Comparison of ENCODE assay signal across 9 mouse cellular contexts in the genomic region with DNA sequence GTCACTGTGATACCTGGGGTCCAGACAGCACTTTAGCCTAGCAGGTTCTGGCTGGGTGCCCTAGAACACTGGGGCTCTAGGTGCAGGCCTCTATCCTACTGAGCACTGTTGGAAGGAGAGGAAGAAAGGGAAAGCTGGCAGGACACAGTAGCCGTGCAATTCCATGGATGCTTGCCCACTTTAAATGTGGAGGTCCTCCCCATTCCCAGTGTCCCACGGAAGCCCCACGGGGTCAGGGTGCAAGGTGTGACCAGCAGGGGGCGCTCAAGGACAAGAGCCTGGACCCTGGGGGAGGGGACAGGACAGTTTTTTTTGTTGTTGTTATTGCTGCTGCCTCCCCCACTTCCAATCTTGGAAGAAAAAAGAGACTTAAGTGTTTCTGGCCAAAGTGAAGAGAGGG. TPM values are rescaled to one million over a fixed set of nuclear protein-coding genes. Genes with fewer than 3 reads are reported as not detected.
DNase-seq lines count a peak whose midpoint lies in the region; ATAC-seq and TF ChIP-seq lines count a peak whose summit lies in the region.
"Had no signal": no experiment of that assay in that cellular context is flagged by ENCODE, and none has a peak within 500 bp of the region (broad histone marks: within the 10 kb centered on the region; RNA-seq: fewer than 3 reads in every experiment).

No protein-coding gene starts in this region.

- no peaks in the 10 kb centered on the region for H3K36me3 ChIP-seq in forebrain, embryonic 14.5 days (ENCODE audit: control insufficient read depth, insufficient read depth, low read length)
- H3K36me3 ChIP-seq in forebrain, embryonic 16.5 days (ENCODE audit: control insufficient read depth, insufficient read depth), result no peaks in the 10 kb centered on the region

- H3K27me3 ChIP-seq in forebrain, embryonic 14.5 days (replicated peaks; ENCODE audit: control insufficient read depth, insufficient read depth, low read length), result no peaks in the 10 kb centered on the region
- H3K27me3 ChIP-seq in forebrain, embryonic 16.5 days (replicated peaks; ENCODE audit: control insufficient read depth, insufficient read depth, low read length), result no peaks in the 10 kb centered on the region
- no peaks in the 10 kb centered on the region for H3K27me3 ChIP-seq in cerebellum, adult 2 months (ENCODE audit: control insufficient read depth, insufficient read depth, low read length)

- no peak overlapping the region for H3K27ac ChIP-seq in forebrain, embryonic 14.5 days (ENCODE audit: low read depth, low read length)
- no peak overlapping the region for H3K27ac ChIP-seq in forebrain, embryonic 16.5 days (ENCODE audit: low read length)
- H3K27ac ChIP-seq in cerebellum, adult 2 months (ENCODE audit: insufficient read depth, low read length), result no peak overlapping the region

- ATAC-seq in forebrain, embryonic 14.5 days, result no peak
- no peak for ATAC-seq in forebrain, embryonic 16.5 days

- TF ChIP-seq POLR2A in cerebellum, adult 2 months (IDR thresholded peaks at IDR 0.05; ENCODE audit: borderline replicate concordance, insufficient read depth, low read length), result no peak

- no peak overlapping the region for H3K9ac ChIP-seq in forebrain, embryonic 14.5 days (ENCODE audit: low read length)
- no peak overlapping the region for H3K9ac ChIP-seq in forebrain, embryonic 16.5 days (replicated peaks; ENCODE audit: low read depth, low read length)

- H3K9me3 ChIP-seq in forebrain, embryonic 14.5 days (replicated peaks; ENCODE audit: control insufficient read depth, low read length), result no peaks in the 10 kb centered on the region
- no peaks in the 10 kb centered on the region for H3K9me3 ChIP-seq in forebrain, embryonic 16.5 days (ENCODE audit: control insufficient read depth, low read length)

- H3K4me3 ChIP-seq in forebrain, embryonic 14.5 days (ENCODE audit: low read depth, low read length), result no peak overlapping the region
- no peak overlapping the region for H3K4me3 ChIP-seq in forebrain, embryonic 16.5 days (replicated peaks; ENCODE audit: low read length)
- H3K4me3 ChIP-seq in cerebellum, adult 2 months (replicated peaks; ENCODE audit: insufficient read depth, low read depth, low read length), result no peak overlapping the region

- peak; percentile 28 for DNase-seq in forebrain, embryonic 14.5 days (ENCODE audit: low spot score)
- peak; percentile 67 for DNase-seq in ovary, postnatal 36 days (ENCODE audit: low spot score)
- no peak for DNase-seq in ovary, adult 18-20 months (ENCODE audit: low spot score)
- peak; percentile 59 to 77 for DNase-seq in cerebellum, adult 2 months
- peak; percentile 40 to 48 for DNase-seq in gastrocnemius, postnatal 4 days (ENCODE audit: low spot score in 2 of 2)
- DNase-seq in lung, postnatal 14 days, result peak; percentile 78
- peak; percentile 24 to 27 for DNase-seq in spleen, postnatal 36 days (ENCODE audit: low spot score in 2 of 2)

- WGBS in forebrain, embryonic 14.5 days, result 9% methylated on average over 4 of the region's 4 CpGs
- 6% methylated on average over 4 of the region's 4 CpGs for WGBS in forebrain, embryonic 16.5 days
- 2% methylated on average over 4 of the region's 4 CpGs for WGBS in cerebellum, adult 2 months

- H3K4me1 ChIP-seq in forebrain, embryonic 14.5 days (ENCODE audit: control insufficient read depth, insufficient read depth, low read length), result no peaks in the 10 kb centered on the region
- H3K4me1 ChIP-seq in forebrain, embryonic 16.5 days (replicated peaks; ENCODE audit: control insufficient read depth, insufficient read depth, low read length), result no peaks in the 10 kb centered on the region
- peaks cover 6% of the 10 kb centered on the region; the same call in 1 of the 2 replicates for H3K4me1 ChIP-seq in cerebellum, adult 2 months (ENCODE audit: control insufficient read depth, insufficient read depth, low read length)

- peak; percentile 90 for TF ChIP-seq CTCF in cerebellum, adult 2 months (IDR thresholded peaks at IDR 0.05; ENCODE audit: borderline replicate concordance, insufficient read depth, low read depth, low read length)

- H3K4me2 ChIP-seq in forebrain, embryonic 14.5 days (ENCODE audit: low read length), result no peak overlapping the region
- no peak overlapping the region for H3K4me2 ChIP-seq in forebrain, embryonic 16.5 days (ENCODE audit: low read length)

RNA-seq across cellular contexts. Expression of a gene that starts 3.3 kb away (rescaled TPM):
- polyA plus RNA-seq in forebrain, embryonic 14.5 days (2014; fragmentation: Nextera tagmentation; extraction: Ambion mirVana), result not detected in 2 replicates
- not detected in 2 replicates for polyA plus RNA-seq in forebrain, embryonic 16.5 days (2015; fragmentation: Nextera tagmentation; extraction: Ambion mirVana)
- 0.08 TPM in 1 of 2 replicates, not detected in the other for polyA plus RNA-seq in cerebellum, adult 2 months (2012; rRNA removed)
- total RNA-seq in gastrocnemius, postnatal 4 days (2021), result not detected
- polyA plus RNA-seq: neural tube, embryonic 14.5 days had no signal

RNA-seq across cellular contexts. Expression of a gene that starts 13.2 kb away (rescaled TPM):
- 3.3 and 5.3 TPM in 2 replicates for polyA plus RNA-seq in forebrain, embryonic 14.5 days (2014; fragmentation: Nextera tagmentation; extraction: Ambion mirVana)
- polyA plus RNA-seq in forebrain, embryonic 16.5 days (2015; fragmentation: Nextera tagmentation; extraction: Ambion mirVana), result 6.0 and 13.3 TPM in 2 replicates
- 409 and 456 TPM in 2 replicates for polyA plus RNA-seq in cerebellum, adult 2 months (2012; rRNA removed)
- under 1 TPM; 0.16 to 0.49 TPM for total RNA-seq in gastrocnemius, postnatal 4 days (2021)

RNA-seq across cellular contexts. Expression of a gene that starts 27.4 kb away (rescaled TPM):
- not detected in 2 replicates for polyA plus RNA-seq in forebrain, embryonic 14.5 days (2014; fragmentation: Nextera tagmentation; extraction: Ambion mirVana)
- polyA plus RNA-seq in forebrain, embryonic 16.5 days (2015; fragmentation: Nextera tagmentation; extraction: Ambion mirVana), result not detected in 2 replicates
- 0.13 TPM in 1 of 2 replicates, not detected in the other for polyA plus RNA-seq in cerebellum, adult 2 months (2012; rRNA removed)
- total RNA-seq in gastrocnemius, postnatal 4 days (2021), result not detected
- polyA plus RNA-seq: neural tube, embryonic 14.5 days had no signal

RNA-seq across cellular contexts. Expression of a gene that starts 34.7 kb away (rescaled TPM):
- not detected in 2 replicates for polyA plus RNA-seq in forebrain, embryonic 14.5 days (2014; fragmentation: Nextera tagmentation; extraction: Ambion mirVana)
- not detected in 2 replicates for polyA plus RNA-seq in forebrain, embryonic 16.5 days (2015; fragmentation: Nextera tagmentation; extraction: Ambion mirVana)
- polyA plus RNA-seq in cerebellum, adult 2 months (2012; rRNA removed), result not detected in 2 replicates
- not detected for total RNA-seq in gastrocnemius, postnatal 4 days (2021)
- polyA plus RNA-seq: neural tube, embryonic 14.5 days had no signal

Comparison
In these comparisons a context has a peak if more than half of its experiments do, and no peak if none do; other contexts are left out.
1. RNA of a gene that starts 13.2 kb away (polyA plus RNA-seq): 409 to 456 TPM in cerebellum, adult 2 months; 6.0 to 13.3 TPM in forebrain, embryonic 16.5 days and 3.3 to 5.3 TPM in forebrain, embryonic 14.5 days; every median in the first group is over 10 times any median in the second.